Mouse (Mus musculus) neural tube, embryonic 10.5 days (tissue): Measurements from ENCODE around the gene Bicc1.

Source experiments
- DNase-seq: peaks from one replicate; pipeline ENCODE4 v3.0.0-alpha.2; 2017; ENCODE audit warnings: low spot score; ENCODE audit errors: extremely low spot score

Bicc1 gene

DNA sequence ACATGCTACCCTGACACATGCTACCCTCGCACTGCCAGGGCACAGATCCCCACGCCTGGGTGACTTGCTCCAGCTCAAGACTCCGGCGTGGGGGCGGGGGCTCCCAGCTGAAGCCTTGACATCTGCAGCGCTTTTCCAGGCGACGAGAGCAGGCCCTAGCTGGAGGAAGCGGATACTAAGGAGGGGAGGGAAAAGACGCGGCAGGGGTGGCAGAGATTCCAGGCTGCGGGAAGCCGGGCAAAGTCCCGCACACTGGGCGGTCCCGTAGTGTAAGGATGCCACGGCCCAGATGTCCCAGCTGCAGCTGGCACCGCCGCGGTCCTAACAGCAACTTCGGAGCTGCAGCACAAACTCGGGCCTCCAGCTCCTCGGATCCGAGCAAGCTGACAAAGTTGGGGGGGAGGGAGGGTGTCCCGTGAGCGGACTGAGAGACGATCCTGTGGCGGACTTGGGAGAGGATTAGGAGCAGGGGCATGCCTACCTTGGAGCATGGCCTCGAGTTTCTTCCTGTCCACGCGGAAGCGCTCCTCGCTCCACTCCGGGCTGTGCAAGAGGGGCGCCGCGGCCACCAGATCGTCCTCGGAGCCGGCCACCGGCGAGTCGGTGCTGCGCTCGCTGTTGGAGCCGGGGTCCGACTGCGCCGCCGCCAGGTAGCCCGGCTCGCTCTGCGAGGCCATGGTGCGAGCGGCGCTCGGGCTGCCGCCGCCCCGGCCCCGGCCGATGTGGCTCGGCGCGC lies 392 bp downstream of the Bicc1 start:
- peak; percentile 73 for DNase-seq

DNA sequence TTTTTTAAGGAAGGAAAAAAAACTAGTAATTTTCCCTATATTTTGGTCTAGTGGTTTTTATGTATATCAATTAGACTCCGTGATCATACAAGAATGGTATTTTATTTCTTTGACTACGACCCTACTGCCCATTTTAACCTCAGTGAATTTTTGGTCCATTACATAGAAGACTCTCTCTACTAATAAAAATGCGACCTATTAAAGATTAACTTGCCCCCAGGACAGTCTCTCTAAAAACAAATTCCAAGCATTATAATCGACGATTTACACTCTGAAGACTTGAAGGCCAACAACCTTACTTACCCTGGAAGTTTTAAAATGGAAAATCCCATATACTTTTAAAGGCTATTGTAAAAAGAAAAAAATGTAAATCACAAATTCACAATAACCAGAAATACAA lies 2.9 kb downstream of the Bicc1 start:
- no peak for DNase-seq

DNA sequence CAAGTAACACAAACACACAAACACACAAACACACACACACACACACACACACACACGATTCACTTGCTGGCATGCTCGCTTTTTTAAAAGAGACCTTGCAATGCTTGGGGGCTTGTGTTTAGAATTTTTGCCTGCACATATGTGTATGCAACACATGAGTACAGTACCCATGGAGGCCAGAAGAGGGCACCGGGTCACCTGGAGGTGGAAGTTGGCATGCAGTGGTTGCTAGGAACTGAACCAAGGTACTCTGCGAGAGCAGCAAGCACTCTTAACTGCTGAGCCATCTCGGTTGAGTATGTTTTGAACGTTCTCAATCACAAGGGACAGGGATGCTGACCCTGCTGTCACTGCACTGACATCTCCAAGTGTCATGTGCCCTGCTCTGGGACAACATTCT lies 5.9 kb downstream of the Bicc1 start:
- DNase-seq: no peak

DNA sequence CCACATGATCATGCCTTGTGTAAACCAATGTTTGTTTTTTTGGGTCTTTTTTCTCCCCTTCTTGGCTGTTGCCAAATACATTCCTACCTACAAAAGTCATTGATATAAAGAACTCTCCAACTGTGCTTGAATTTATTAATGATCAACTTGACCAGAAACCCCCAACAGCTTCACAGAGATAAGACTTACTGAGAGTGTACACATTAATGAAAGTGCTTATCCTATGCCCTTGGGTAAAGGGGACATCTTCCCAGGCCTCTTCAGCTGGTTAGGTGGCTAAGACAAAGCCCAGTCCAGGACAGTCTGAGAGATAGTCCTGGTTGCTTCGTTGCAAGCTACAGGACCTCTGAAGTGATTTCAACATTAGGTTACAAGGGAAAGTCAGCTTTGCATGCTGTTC lies 6.4 kb downstream of the Bicc1 start:
- no peak for DNase-seq

DNA sequence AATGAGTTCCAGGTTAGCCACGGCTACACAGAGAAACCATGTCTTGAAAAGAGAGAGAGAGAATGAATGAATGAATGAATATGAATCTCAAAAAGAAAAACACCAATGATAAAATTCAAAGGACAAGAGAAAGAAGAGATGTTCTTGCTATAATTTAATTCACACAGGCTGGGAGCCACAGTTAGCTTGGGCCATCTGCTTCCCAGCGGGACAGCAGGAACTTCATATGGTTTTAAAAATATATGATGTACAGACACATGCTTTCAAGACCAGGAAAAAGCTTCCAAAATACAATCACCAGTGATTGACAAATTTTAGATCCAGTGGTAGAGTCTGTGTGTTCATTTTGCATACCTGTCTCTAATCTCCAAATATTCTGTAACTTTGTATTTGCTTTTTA lies 9.0 kb downstream of the Bicc1 start:
- no peak for DNase-seq

DNA sequence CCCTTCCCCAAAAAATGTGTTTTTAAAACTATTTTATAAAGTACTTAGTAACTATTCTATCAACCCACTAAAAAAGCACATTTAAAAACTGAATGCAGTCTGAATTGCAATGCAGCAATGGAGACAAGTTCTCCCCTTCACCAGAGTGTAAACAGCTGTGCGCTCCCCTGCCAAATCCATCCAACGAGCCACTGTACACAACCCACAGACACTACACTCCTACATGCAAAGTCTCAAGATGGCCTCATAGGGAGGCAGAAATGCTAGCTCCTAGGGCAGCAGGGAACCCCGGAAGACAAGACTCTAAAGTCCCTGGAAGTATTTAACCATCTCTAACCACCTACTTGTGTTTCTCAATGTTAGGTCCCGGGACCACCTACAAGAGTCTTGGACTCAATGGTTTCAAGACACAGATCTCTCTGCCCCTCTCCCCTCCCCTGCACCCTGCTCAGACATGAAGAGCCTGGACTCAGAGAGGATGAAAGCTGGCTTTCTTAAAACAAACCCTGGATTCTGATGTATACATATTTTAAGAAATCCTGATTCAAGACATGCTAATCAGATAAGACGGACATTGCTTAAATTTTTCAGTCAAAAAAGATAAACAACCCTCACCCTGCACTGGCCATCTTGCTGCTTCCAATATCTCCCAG lies 10.4 kb downstream of the Bicc1 start:
- DNase-seq: no peak

DNA sequence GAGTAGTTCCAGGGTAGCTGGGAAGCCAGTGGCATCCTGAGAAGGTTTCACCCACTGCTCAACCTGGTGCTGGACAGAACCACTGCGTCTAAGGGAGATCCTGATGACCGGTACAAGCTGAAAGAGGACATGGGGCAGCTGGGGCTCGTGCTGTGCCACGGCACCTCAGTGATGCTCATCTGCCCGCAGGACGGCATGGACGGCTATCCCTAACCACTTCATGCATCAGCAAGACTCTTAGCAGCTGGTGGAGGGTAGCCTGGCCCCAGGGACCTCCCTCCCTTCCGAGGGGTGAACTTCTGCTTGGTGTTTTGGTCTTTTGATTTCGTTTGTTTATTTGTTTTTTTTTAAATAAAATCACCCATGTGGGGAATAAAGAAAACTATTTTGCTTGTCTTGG lies 11.3 kb downstream of the Bicc1 start:
- no peak for DNase-seq

DNA sequence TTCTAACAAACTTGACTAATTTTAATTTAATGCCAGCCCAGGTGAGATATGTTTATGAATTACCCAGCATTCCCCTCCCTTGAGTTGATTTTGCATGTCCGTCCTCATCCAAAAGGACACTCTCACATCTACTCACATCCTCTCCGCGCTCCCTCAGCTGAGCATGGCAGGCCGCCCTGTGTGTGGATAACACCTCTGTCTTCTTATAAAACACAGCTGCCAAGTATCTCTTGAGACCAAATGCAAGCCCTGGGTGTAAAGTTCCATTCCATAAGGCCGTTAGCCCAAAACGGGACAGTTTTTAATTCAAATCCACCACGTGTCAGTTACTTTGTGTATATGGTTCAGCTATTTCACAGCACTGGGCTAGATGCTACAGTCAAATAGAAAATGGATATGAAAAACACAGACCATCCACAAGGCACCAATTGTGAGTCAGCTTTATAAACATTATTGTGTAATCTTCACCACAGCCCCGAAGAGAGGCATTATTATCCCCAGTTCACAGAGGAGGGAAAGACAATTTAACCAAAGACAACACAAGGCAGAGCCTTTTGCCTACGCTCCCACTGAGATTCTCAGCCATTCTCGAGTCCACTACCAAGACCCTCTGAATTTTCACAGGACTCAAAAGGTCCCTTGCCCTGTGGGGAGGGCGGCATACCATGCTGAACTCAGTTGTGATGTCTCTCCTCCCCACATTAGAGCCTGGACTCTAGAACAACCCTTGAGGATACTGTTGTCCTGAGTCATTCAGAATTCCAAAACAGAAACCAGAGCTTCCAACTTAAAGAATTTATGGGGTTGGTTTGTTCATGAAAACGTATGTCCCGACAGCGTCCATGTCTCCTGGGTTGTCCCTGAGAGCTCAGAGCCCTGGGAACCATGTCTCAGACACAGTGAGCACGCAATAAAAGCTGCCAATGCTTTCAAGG lies 12.6 kb downstream of the Bicc1 start:
- no peak for DNase-seq

DNA sequence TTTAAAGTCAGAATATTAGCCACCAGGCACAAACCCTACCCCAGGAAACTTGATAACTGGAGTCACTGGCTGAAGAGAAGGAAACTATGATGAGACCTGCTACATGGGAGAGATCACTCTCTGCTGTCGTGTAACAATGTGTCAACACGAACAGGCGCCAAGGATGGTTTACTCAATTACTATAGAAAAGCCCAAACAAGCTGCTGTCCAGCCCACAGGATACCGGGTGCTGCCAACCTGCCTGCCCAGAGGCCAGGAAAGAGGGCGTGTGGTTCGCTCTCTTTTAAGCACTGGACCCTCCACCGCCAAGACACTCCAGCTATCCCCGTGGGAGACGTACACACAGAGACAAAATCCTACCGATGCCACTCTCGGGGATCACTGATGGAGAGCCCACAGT lies 13.7 kb downstream of the Bicc1 start:
- DNase-seq: no peak

DNA sequence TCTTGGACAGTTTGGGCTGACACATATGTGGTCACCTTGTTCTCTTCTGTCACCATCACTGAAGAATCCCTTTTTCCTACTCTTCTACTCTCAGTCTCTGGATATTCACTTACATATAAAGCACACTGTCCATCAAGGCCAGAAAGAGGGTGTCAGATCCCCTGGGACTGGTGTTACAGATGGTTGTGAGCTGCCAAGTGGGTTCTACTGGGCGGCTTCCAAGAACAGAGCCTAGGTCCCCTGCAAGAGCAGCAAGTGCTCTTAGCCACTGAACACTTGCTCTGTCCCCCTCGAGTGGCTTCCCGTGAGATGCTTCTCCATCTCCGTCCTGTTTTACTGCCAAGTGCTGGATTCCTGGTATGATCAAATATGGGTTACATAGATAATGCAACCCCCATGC lies 15.3 kb downstream of the Bicc1 start:
- no peak for DNase-seq

DNA sequence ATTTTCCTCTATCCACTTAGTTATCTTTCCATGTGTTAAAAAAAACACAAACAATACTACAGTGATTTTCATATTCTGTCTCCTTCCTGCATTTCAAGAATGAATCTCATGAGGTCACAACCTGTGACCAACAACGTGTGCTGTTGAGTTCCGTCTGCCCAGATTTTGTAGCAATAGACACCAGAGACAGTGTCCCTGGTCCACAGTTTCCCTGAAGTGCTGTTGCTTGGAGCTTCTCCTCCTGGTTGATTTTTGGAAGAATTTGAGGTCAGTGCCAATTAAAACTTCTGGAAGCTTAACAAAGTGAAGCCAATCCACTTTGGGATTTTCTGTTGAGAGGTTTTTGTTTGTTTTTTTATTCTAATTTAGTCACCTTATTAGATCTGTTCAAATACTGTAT lies 16.9 kb downstream of the Bicc1 start:
- DNase-seq: no peak

DNA sequence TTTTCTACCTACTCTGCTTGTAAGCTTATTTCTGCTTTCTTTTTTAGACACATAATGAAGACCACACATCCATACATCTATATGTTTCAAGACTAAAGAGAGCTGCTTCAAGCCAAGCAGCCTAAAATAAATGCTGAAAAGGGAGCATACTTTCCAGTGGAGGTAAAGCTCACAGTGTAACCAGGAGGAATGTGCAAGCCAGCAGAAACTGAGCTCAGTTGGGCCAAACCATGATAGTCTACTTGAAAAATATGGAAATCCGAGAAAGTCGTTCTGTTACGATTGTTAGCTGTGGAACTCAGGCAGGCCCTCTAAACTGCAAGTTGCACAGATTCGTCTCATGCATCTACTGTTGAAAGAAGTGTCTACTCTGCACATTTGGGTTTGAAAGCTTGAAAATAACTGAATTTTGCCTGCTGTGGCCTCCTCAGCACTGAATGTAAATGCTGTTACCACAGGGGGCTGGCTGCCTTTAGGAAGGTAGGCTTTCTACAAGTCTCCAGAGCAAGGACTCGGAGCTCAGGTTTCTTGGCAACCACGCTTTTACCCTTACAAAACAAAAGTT lies 19.1 kb downstream of the Bicc1 start:
- no peak for DNase-seq

DNA sequence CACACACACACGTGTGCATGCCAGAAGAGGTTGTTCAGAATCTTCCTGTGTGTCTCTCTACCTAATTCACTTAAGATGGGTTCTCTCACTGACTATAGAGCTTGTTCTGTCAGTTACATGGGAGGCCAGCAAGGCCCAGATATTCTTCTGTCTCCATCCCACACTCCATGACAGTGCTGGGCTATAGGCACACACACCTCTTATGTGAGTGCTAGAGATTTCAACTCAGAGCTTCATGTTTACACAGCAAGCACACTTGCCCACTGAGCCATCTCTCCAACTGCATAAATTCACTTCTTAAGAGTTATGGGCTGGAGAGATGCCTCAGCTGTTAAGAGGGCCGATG lies 20.7 kb downstream of the Bicc1 start:
- no peak for DNase-seq

DNA sequence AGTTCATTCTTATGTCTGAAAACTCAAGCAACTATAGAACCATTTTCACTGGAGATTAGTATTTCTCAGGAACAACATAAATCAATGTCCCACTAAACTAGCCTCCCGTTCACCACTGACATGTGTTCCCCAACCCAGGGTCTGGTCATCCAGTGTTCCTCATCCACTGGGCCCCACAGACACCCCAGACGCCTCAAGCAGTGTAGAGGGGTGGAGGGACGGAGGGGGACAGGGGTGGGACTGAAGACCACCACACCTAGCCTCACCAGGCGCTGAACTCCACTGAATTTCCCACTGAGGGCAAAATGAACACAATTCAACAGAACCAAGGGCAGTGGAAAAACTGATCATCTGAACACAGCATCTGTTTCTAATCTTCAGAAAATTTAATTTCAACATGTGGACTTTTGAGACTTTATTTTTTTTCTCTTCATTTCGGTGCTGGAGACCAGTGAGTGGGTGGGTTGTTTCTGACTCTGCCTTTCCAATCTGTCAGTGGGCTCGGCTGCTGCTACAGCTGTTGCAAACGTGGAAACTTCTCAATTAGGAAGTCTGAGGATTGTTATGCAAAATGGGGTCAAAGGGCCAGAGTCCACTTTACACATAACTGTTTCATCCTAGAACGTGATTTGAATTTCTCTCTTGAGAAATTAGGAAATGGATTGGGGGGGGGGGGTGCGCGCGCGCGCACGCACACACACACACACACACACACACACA lies 21.2 kb downstream of the Bicc1 start:
- no peak for DNase-seq

DNA sequence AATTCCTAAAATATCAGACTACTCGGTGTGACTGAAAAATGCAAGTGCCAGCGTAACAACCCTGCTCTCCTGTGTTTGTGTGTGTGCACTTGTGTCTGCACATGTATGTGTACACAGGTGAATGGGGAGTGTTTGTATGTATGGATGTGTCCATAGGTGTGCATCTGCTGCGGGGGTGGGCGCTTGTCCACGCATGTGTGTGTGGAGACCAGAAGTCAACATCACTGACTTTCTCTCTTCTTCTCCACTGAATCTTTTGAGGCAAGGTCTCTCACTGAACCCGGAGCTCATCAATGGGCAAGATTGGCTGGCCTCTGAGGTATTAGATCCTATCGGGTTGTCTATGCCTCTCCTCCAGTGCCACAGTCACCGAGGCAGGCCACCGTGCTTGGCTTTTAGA lies 21.9 kb downstream of the Bicc1 start:
- DNase-seq: no peak

DNA sequence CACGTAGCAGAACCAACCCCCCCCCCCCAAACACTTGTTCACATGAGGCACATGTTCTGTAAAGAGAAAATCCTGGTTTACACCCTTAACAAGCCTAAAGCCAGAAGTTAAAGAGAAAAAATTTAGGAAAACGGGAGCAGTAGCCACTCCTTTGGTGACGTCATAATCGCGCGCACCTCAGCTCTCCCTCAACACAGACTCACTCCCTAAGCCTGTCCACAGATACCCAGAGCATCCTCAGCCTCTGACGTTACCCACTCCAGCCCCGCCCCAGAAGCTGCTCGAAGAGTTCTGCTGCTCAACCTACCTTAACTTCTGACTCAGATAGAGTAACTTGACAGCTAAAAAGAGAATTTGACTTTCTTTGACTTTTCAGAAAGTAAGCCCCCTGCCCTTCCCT lies 28.2 kb downstream of the Bicc1 start:
- no peak for DNase-seq

DNA sequence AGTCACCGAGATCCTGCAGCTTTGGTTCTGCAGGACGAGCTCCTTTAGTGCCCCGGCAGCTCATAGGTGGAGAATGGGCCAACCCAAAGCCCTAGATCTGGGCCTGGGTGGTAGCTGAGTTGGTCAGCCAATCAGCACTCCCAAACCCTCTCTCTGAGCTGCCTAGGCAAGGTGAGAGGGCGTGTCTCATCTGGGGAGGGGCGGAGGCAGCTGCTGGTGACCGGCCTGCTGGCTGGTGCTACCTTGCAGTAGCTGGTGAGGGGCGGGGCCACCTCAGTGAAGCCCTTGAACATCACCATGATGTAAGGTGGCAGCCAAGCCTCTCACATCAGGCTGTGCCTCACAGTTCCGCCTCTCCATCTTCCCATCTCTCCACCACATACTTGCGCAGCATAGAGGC lies 29.2 kb downstream of the Bicc1 start:
- DNase-seq: no peak

DNA sequence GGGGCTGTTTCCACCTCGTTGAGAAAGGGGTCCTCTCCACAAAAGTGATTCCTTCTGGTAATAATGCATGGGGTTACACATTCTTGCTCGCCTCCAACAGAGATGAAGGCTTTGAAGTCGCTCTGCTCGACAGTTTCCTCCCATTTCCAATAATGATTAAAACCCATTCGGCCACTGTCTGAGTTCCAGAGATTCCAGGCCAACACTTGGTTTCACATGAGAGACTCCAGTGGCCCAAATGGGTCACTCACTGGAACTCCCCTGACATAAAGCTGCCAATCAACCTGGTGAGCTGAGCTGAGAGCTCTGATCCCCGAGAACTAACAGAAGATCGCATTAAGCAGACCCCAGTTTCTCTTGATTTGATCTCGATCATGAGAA lies 31.6 kb downstream of the Bicc1 start:
- DNase-seq: no peak

DNA sequence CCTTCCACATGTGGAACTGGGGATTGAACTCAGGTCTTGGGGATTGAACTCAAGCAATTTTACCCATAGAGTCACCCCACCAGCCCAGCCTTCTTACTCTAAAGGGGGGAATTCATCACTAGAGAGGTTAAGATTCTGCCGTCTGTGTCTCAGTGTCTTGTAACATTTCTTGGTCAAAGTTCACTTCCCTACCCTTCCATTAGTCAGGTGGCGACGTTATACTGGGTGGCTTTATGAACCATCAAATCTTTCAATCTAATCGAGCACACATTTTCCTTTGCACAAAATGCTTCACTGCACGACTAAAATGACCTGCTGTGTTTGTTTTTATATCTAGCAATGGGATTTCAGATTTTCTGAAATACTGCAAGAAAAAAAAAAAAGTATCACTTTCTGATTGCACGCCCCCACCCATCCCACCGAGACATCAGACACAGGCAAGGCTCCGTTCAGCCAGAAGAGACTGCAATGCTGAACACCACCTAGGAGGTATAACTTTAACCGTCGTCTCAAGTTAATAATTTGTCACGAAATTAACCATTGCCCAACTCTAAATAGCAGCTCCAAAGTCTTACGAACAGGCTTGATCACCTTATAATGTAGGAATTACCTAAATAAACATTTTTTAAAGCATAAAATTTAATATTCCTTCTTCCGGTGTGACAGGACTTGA lies 32.1 kb downstream of the Bicc1 start:
- DNase-seq: no peak

DNA sequence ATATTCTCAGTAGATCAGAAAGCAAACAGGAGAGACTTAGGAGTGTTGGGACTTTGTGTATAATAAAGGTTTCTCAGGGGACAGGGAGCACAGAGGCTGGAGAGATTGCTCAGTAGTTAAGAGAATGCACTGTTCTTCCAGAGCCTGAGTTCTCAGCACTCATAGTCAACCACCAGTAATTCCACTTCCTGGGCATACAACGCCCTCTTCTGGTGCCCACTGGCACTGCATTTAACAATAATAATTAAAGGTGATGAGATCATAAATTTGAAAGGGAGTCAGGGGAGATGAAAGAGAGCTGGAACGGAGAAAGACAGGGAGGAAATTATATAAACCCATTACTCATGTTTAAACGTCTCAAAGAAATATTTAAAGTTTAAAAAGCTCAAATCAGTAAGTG lies 35.5 kb downstream of the Bicc1 start:
- DNase-seq: no peak

DNA sequence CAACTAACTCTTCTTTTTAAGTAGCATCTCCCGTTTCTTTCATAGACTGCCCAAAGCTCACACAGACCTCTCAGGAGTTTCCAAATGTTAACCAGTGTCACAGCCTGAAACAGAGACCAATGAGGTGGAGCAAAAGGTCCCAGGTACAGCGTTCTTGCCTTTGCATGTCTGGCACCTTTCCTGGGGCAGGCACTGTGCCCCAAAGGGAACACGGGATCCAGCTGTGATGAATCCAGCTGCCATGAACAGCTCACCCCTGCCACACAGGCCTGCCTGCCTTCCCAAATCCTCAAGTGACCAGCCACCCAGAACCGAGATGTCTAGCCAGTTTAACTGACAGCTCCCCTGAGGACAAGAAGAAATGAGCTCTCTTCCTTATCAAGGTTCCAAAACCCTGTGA lies 36.1 kb downstream of the Bicc1 start:
- no peak for DNase-seq
